Mouse (Mus musculus): Measurements from ENCODE around the gene Zbed6. TPM values are rescaled to one million over a fixed set of nuclear protein-coding genes. Genes with fewer than 3 reads are reported as not detected.
"Not testable (repeated sequence)": the region's sequence is repeated elsewhere in the genome, so short reads cannot be mapped to it uniquely, and the experiment has no call there.

The Zbed6 gene
- polyA plus RNA-seq, 1 experiment from 2014 or later = not detected

DNA sequence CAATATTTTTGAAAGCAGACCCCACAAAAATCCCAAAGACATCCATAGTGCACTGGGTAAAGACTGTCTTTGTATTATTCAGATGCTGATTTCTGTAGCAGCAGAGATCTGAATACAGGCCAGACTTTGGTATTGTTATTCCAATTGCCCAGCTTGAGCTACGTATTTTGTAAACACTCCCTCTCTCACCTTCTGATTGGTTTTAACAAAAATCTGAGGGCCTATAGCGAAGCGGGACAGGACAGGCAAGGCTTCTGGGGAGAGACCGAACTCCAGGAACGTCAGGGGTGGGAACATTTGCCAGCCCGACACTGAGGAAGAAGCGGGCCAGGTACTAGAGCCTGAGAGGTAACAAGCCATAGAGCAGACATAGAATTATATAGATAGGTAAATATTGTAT, 7.0 kb upstream of the Zbed6 start:
- no peaks in the 10 kb centered on the region for H3K36me3 ChIP-seq (ENCODE audit: control insufficient read depth, insufficient read depth, low read length)
- no peaks in the 10 kb centered on the region for H3K9me3 ChIP-seq (ENCODE audit: control insufficient read depth, low read length)
- H3K4me3 ChIP-seq (ENCODE audit: low read length) = no peak overlapping the region
- H3K4me1 ChIP-seq (replicated peaks; ENCODE audit: control insufficient read depth, insufficient read depth, low read length) = no peaks in the 10 kb centered on the region
- no peaks in the 10 kb centered on the region for H3K27me3 ChIP-seq (ENCODE audit: control insufficient read depth, insufficient read depth, low read depth, low read length)
- H3K4me2 ChIP-seq (ENCODE audit: low read depth, low read length) = no peak overlapping the region
- H3K9ac ChIP-seq (ENCODE audit: low read length) = no peak overlapping the region
- ATAC-seq (ENCODE audit: low read depth) = no peak
- 51% methylated on average over 7 of the region's 7 CpGs for whole genome bisulfite sequencing
- no peak overlapping the region for H3K27ac ChIP-seq (ENCODE audit: low read length)

DNA sequence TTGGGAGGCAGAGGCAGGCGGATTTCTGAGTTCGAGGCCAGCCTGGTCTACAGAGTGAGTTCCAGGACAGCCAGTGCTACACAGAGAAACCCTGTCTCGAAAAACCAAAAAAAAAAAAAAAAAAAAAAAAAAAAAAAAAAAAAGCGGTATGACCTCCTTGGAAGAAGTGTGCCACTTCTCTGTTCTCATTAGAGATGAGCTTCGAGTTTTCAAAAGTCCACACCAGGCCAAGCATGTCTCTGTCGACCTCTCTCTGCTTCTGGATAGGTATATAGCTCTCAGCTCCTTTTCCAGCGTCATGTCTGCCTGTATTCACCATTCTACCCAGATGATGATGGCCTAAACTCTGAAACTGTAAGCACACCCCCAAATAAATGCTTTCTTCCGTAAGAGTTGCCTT, 5.0 kb upstream of the Zbed6 start:
- not testable (repeated sequence) for H3K9me3 ChIP-seq (ENCODE audit: control insufficient read depth, low read length); H3K9ac ChIP-seq (ENCODE audit: low read length); H3K27me3 ChIP-seq (ENCODE audit: control insufficient read depth, insufficient read depth, low read depth, low read length); H3K4me1 ChIP-seq (replicated peaks; ENCODE audit: control insufficient read depth, insufficient read depth, low read length); H3K27ac ChIP-seq (ENCODE audit: low read length); H3K4me2 ChIP-seq (ENCODE audit: low read depth, low read length); H3K4me3 ChIP-seq (ENCODE audit: low read length); H3K36me3 ChIP-seq (ENCODE audit: control insufficient read depth, insufficient read depth, low read length); ATAC-seq (ENCODE audit: low read depth)
- WGBS = 81% methylated on average over 6 of the region's 8 CpGs

DNA sequence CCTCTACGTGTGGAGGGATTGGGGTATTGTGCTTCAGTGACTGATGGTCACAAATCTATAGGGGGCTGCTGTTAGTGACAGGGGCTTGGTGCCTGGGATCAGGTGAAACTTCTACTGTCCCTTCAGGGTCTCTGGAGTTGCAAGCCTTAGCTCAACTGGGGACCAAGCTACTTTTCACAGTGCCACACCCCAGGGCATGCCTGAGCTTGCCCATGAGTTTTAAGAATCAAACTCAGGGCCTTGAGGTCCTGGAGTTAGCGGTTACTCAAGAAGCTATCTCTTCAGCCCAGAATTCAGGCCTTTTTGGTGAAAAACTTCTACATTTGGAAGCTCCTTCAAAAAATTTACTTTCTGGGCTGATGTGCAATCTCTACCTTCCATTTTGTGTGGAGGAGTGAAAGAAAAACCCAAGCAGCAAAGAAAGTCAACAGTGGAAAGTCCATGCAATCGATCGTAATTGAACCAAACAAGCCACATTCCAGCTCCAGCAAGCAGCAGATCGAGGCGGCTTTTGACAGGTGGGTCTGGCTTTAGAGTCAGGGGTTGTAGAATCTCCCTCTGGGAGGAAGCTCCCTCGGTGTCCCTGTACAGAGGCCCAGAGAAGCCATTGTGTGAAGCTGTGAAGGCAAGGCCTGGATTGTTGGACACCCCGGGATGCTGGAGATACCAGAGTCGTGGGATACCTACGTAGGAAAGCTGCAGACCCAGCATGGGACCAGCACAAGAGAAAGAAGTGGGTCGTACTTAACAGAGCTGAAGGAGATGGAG, 3.7 kb upstream of the Zbed6 start:
- ATAC-seq (ENCODE audit: low read depth) = no peak
- Histone ChIP-seq H3K4me1 (replicated peaks; ENCODE audit: control insufficient read depth, insufficient read depth, low read length) (peaks cover 6% of the 10 kb centered on the region), H3K9me3 (ENCODE audit: control insufficient read depth, low read length) (no peaks in the 10 kb centered on the region), H3K36me3 (ENCODE audit: control insufficient read depth, insufficient read depth, low read length) (no peaks in the 10 kb centered on the region), H3K27me3 (ENCODE audit: control insufficient read depth, insufficient read depth, low read depth, low read length) (no peaks in the 10 kb centered on the region), H3K4me2 (ENCODE audit: low read depth, low read length) (no peak overlapping the region), H3K4me3 (ENCODE audit: low read length) (no peak overlapping the region), H3K27ac (ENCODE audit: low read length) (no peak overlapping the region), H3K9ac (ENCODE audit: low read length) (no peak overlapping the region)
- 69% methylated on average over 11 of the region's 11 CpGs for WGBS

DNA sequence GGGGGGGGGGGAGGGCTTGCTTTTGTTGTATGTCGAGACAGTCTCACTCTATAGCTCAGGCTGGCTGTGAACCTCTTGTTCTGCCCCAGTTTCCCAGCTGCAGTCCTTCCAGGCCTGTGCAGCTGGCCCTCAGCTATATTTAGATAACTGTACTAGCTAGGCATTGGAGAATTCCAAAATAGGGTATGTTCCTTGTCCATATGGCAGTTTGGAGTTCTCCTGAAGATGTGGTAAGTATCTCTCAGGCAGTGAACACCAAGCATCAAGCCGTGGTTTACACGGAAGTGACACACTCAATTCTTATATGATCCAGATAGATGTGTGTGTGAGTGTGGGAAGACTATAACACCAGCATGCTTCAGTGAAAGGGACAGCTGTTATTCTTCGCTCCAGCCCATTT, 2.7 kb upstream of the Zbed6 start:
- WGBS = 62% methylated on average over 4 of the region's 4 CpGs
- H3K4me3 ChIP-seq (ENCODE audit: low read length) = no peak overlapping the region
- H3K4me1 ChIP-seq (replicated peaks; ENCODE audit: control insufficient read depth, insufficient read depth, low read length) = peaks cover 14% of the 10 kb centered on the region
- H3K36me3 ChIP-seq (ENCODE audit: control insufficient read depth, insufficient read depth, low read length) = peaks cover 2% of the 10 kb centered on the region
- no peak overlapping the region for H3K4me2 ChIP-seq (ENCODE audit: low read depth, low read length)
- H3K9ac ChIP-seq (ENCODE audit: low read length) = no peak overlapping the region
- H3K27ac ChIP-seq (ENCODE audit: low read length) = no peak overlapping the region
- ATAC-seq (ENCODE audit: low read depth) = no peak
- no peaks in the 10 kb centered on the region for H3K27me3 ChIP-seq (ENCODE audit: control insufficient read depth, insufficient read depth, low read depth, low read length)
- no peaks in the 10 kb centered on the region for H3K9me3 ChIP-seq (ENCODE audit: control insufficient read depth, low read length)

DNA sequence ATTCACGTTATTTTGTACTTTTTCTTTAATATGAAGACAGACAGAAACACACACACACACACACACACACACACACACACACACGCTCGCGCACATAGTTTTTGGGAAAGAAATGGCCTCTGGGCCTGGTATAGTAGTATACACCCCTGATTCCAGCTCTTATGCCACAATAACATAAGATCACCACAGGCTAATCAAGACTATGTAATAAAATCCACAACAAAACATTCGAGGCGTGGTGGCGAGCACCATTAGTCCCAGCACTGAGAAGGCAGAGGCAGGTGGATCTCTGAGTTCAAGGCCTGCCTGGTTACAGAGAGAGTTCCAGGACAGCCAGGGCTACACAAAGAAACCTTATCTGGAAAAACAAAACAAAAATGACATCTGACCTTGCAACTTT, 2.3 kb upstream of the Zbed6 start:
- Histone ChIP-seq H3K27me3 (ENCODE audit: control insufficient read depth, insufficient read depth, low read depth, low read length) (no peaks in the 10 kb centered on the region), H3K4me1 (replicated peaks; ENCODE audit: control insufficient read depth, insufficient read depth, low read length) (peaks cover 19% of the 10 kb centered on the region), H3K36me3 (ENCODE audit: control insufficient read depth, insufficient read depth, low read length) (peaks cover 5% of the 10 kb centered on the region), H3K27ac (ENCODE audit: low read length) (no peak overlapping the region), H3K4me3 (ENCODE audit: low read length) (no peak overlapping the region), H3K4me2 (ENCODE audit: low read depth, low read length) (no peak overlapping the region), H3K9ac (ENCODE audit: low read length) (no peak overlapping the region), H3K9me3 (ENCODE audit: control insufficient read depth, low read length) (no peaks in the 10 kb centered on the region)
- WGBS = 91% methylated on average over 7 of the region's 7 CpGs
- no peak for ATAC-seq (ENCODE audit: low read depth)

DNA sequence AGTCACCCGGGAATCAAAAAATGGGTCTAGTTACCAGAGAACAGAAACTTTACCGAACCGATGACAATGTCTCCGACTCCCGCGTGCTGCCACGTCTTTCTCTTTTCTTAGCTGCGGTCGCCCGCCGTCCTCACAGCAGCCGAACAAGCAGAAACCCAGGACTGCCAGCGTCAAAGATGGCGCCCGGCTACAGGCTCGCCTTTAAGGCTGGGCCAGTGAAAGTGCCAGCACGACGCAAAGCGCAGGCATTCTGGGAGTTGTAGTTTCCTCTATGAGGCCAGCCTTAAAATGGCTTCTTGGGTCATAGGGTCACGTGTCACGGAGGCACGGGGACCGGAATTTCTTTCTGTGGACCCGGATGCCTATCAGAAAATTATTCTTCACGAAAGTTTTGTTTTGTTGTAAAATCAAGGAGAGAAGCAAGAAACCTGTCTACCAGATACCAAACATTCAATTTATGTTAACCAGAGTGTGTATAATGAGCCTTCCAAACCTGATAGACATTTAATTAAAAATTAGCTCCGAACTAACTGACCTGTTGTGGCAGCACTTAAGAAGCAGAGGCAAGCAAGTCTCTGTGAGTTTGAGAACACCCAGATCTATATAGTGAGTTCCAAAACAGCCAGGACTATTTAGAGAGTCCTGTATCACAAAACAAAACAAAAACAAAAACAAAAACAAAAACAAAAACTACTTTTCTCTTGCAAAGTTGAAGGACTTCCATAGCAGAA, 683 bp upstream of the Zbed6 start, which contains the start of gene Gm38394:
TSS of gene Gm38394 (minus strand) at position 116 of the 731 bp plus-strand sequence.
- H3K9ac ChIP-seq (ENCODE audit: low read length) = peak within 1 kb of the TSS; percentile 90
- no peaks in the 10 kb centered on the region for H3K27me3 ChIP-seq (ENCODE audit: control insufficient read depth, insufficient read depth, low read depth, low read length)
- peaks cover 32% of the 10 kb centered on the region for H3K4me1 ChIP-seq (replicated peaks; ENCODE audit: control insufficient read depth, insufficient read depth, low read length)
- peak within 1 kb of the TSS; percentile 96 for H3K27ac ChIP-seq (ENCODE audit: low read length)
- peak within 1 kb of the TSS; percentile 64 for H3K4me3 ChIP-seq (ENCODE audit: low read length)
- peak; percentile 99 for ATAC-seq (ENCODE audit: low read depth)
- H3K4me2 ChIP-seq (ENCODE audit: low read depth, low read length) = peak within 1 kb of the TSS; percentile 64
- no peaks in the 10 kb centered on the region for H3K9me3 ChIP-seq (ENCODE audit: control insufficient read depth, low read length)
- H3K36me3 ChIP-seq (ENCODE audit: control insufficient read depth, insufficient read depth, low read length) = peaks cover 15% of the 10 kb centered on the region
- 2% methylated on average over 26 of the region's 26 CpGs for WGBS

DNA sequence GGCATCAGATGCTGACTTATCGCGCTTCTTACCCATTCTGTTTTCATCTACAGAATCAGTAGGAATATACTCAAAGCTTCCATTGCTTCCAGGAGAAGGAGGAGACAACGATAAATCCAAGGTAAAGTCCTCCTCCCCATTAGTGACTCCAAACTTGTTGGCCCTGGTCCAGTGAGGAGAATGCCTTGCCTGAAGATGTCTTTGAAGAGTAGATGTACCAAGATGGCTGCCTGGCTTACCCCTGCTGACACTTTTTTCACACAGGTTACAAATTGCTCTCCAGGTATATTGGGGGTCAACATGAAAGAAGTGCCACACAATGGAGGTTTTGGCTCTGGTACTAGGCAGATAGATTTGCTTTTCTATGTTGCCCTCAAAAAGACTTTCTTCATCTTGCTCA, 1.8 kb downstream of the Zbed6 start:
- no peak overlapping the region; the same call in 1 of the 2 replicates for H3K4me2 ChIP-seq (ENCODE audit: low read depth, low read length)
- no peaks in the 10 kb centered on the region for H3K27me3 ChIP-seq (ENCODE audit: control insufficient read depth, insufficient read depth, low read depth, low read length)
- WGBS = 57% methylated on average over 3 of the region's 3 CpGs
- no peaks in the 10 kb centered on the region for H3K9me3 ChIP-seq (ENCODE audit: control insufficient read depth, low read length)
- H3K27ac ChIP-seq (ENCODE audit: low read length) = no peak overlapping the region; the same call in 1 of the 2 replicates
- H3K36me3 ChIP-seq (ENCODE audit: control insufficient read depth, insufficient read depth, low read length) = peaks cover 15% of the 10 kb centered on the region
- peaks cover 32% of the 10 kb centered on the region for H3K4me1 ChIP-seq (replicated peaks; ENCODE audit: control insufficient read depth, insufficient read depth, low read length)
- no peak overlapping the region for H3K4me3 ChIP-seq (ENCODE audit: low read length)
- no peak for ATAC-seq (ENCODE audit: low read depth)
- no peak overlapping the region for H3K9ac ChIP-seq (ENCODE audit: low read length)

DNA sequence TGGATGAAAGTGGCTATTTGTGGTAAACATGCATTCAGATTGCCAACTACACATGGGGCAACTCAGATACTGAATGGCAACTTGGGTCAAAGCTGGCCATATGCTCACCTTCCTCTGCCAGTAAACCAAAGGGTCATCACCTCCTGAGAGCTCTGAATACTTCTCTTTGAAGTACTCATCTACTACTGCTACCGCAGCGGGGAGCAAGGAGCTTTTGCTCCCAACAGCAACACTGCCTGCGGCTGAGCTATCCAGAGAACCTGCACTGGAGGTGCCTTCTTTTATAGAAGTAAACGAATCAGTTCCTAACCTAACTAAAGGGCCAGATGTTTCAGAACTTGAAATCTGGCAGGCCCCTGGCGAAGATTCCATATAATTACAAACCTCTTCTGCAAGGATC, 3.9 kb downstream of the Zbed6 start:
- Histone ChIP-seq H3K27ac (ENCODE audit: low read length) (no peak overlapping the region), H3K9ac (ENCODE audit: low read length) (no peak overlapping the region; the same call in 1 of the 2 replicates), H3K36me3 (ENCODE audit: control insufficient read depth, insufficient read depth, low read length) (peaks cover 16% of the 10 kb centered on the region), H3K4me1 (replicated peaks; ENCODE audit: control insufficient read depth, insufficient read depth, low read length) (peaks cover 32% of the 10 kb centered on the region), H3K4me3 (ENCODE audit: low read length) (no peak overlapping the region), H3K4me2 (ENCODE audit: low read depth, low read length) (0 out of 2 replicates have a peak overlapping the region, but pooled peaks have one; percentile 0), H3K9me3 (ENCODE audit: control insufficient read depth, low read length) (no peaks in the 10 kb centered on the region), H3K27me3 (ENCODE audit: control insufficient read depth, insufficient read depth, low read depth, low read length) (no peaks in the 10 kb centered on the region)
- ATAC-seq (ENCODE audit: low read depth) = no peak
- 50% methylated on average over 5 of the region's 5 CpGs for WGBS

DNA sequence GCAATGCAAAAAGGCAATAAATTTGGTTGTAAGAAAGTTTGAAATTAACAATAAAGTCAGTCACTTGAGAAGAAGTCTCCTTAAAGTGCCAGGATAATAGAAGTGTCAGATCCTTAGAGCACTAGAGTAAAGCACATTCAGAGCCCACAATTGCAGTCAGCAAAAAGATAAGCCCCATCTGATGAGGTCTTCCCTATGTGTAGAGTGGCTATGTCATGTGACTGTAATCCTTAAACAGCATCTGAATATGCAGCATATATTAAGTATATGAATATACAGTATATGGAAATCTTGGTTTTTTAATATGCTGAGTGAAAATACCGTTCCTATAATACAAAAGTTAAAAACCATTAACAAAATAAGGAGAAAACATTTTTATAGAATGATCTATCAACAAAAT, 7.7 kb downstream of the Zbed6 start:
- no peak for ATAC-seq (ENCODE audit: low read depth)
- Histone ChIP-seq H3K4me1 (replicated peaks; ENCODE audit: control insufficient read depth, insufficient read depth, low read length) (peaks cover 13% of the 10 kb centered on the region), H3K27ac (ENCODE audit: low read length) (no peak overlapping the region), H3K4me2 (ENCODE audit: low read depth, low read length) (no peak overlapping the region), H3K27me3 (ENCODE audit: control insufficient read depth, insufficient read depth, low read depth, low read length) (no peaks in the 10 kb centered on the region), H3K4me3 (ENCODE audit: low read length) (no peak overlapping the region), H3K9me3 (ENCODE audit: control insufficient read depth, low read length) (no peaks in the 10 kb centered on the region), H3K9ac (ENCODE audit: low read length) (no peak overlapping the region), H3K36me3 (ENCODE audit: control insufficient read depth, insufficient read depth, low read length) (peaks cover 13% of the 10 kb centered on the region; the same call in 1 of the 2 replicates)
- WGBS = 86% methylated on average over 1 of the region's 1 CpGs
